In genomic region chr3:79015621-79016474, GRCm38 (mm10) we compare ENCODE assay signal across 19 mouse cellular contexts.
DNase-seq lines count a peak whose midpoint lies in the region; ATAC-seq and TF ChIP-seq lines count a peak whose summit lies in the region.
"Had no signal": no experiment of that assay in that cellular context is flagged by ENCODE, and none has a peak within 500 bp of the region (broad histone marks: within the 10 kb centered on the region; RNA-seq: fewer than 3 reads in every experiment).

No protein-coding gene starts in this region.

- H3K9me3 ChIP-seq in stomach, postnatal 0 days (ENCODE audit: control insufficient read depth, low read length): no peaks in the 10 kb centered on the region
- H3K9me3 ChIP-seq: embryonic facial prominence, embryonic 12.5 days; hindbrain, embryonic 13.5 days; midbrain, embryonic 12.5 days had no signal

- no peaks in the 10 kb centered on the region for H3K27me3 ChIP-seq in stomach, postnatal 0 days (ENCODE audit: control insufficient read depth, insufficient read depth, low read length)
- H3K27me3 ChIP-seq: embryonic facial prominence, embryonic 12.5 days; hindbrain, embryonic 13.5 days; midbrain, embryonic 12.5 days had no signal

- no peak for TF ChIP-seq CTCF in layer of hippocampus, adult 2 months (conservative IDR thresholded peaks at IDR 0.05)
- TF ChIP-seq CTCF in stomach, postnatal 0 days (IDR thresholded peaks at IDR 0.05; ENCODE audit: low read depth): no peak

- ATAC-seq in stomach, postnatal 0 days (ENCODE audit: low FRiP score, low TSS enrichment): no peak

- TF ChIP-seq EP300 in stomach, postnatal 0 days (optimal IDR thresholded peaks at IDR 0.05): no peak

- no peaks in the 10 kb centered on the region for H3K36me3 ChIP-seq in stomach, postnatal 0 days (ENCODE audit: control insufficient read depth, insufficient read depth, low read length)
- H3K36me3 ChIP-seq: embryonic facial prominence, embryonic 12.5 days; hindbrain, embryonic 13.5 days; midbrain, embryonic 12.5 days had no signal

- H3K9ac ChIP-seq in stomach, postnatal 0 days (ENCODE audit: low read length): no peak overlapping the region
- H3K9ac ChIP-seq: embryonic facial prominence, embryonic 12.5 days; hindbrain, embryonic 13.5 days; midbrain, embryonic 12.5 days had no signal

- no peaks in the 10 kb centered on the region for H3K4me1 ChIP-seq in stomach, postnatal 0 days (replicated peaks; ENCODE audit: control insufficient read depth, insufficient read depth)
- H3K4me1 ChIP-seq: embryonic facial prominence, embryonic 12.5 days; hindbrain, embryonic 13.5 days; midbrain, embryonic 12.5 days had no signal

- no peak overlapping the region for H3K4me3 ChIP-seq in layer of hippocampus, adult 2 months
- H3K4me3 ChIP-seq in stomach, postnatal 0 days (ENCODE audit: low read depth, low read length): no peak overlapping the region
- H3K4me3 ChIP-seq: embryonic facial prominence, embryonic 12.5 days; hindbrain, embryonic 13.5 days; midbrain, embryonic 12.5 days had no signal

- no peak overlapping the region for H3K4me2 ChIP-seq in stomach, postnatal 0 days (replicated peaks; ENCODE audit: low read depth)
- H3K4me2 ChIP-seq: embryonic facial prominence, embryonic 12.5 days; hindbrain, embryonic 13.5 days; midbrain, embryonic 12.5 days had no signal

- 82% methylated on average over 9 of the region's 9 CpGs for WGBS in stomach, postnatal 0 days

- peak overlapping the region; percentile 84 for H3K27ac ChIP-seq in layer of hippocampus, adult 2 months
- no peak overlapping the region for H3K27ac ChIP-seq in stomach, postnatal 0 days (replicated peaks)
- H3K27ac ChIP-seq: embryonic facial prominence, embryonic 12.5 days; hindbrain, embryonic 13.5 days; midbrain, embryonic 12.5 days had no signal

- peak; percentile 37 for DNase-seq in 3T3-L1 (ENCODE audit: low read depth, low spot score)
- DNase-seq in 416B (ENCODE audit: low read depth): peak; percentile 34
- peak; percentile 56 to 81 for DNase-seq in layer of hippocampus, adult 2 months (ENCODE audit: low spot score in 2 of 2)
- DNase-seq in left cerebral cortex, adult 9 months (ENCODE audit: low spot score in 2 of 2): peak; percentile 58 to 67
- DNase-seq in stomach, postnatal 0 days (ENCODE audit: low spot score): no peak
- DNase-seq in gastrocnemius, adult 18-20 months (ENCODE audit: low spot score): no peak
- no peak for DNase-seq in urinary bladder, postnatal 10 days (ENCODE audit: low spot score)
- DNase-seq in urinary bladder, postnatal 4 days (ENCODE audit: low spot score in 2 of 2): no peak
- DNase-seq: cerebellum, postnatal 36 days; heart, adult 11 months; kidney, adult 18-20 months; kidney, postnatal 36 days; liver; lung, adult 2 months; lung, postnatal 4 days; thymus, postnatal 25 days had no signal

Comparison
In these comparisons a context has a peak if more than half of its experiments do, and no peak if none do; other contexts are left out.
1. DNase-seq: peak in 3T3-L1 (single experiment), 416B (single experiment), layer of hippocampus, adult 2 months (2 of 2) and left cerebral cortex, adult 9 months (2 of 2); none in stomach, postnatal 0 days (single experiment), gastrocnemius, adult 18-20 months (single experiment), urinary bladder, postnatal 10 days (single experiment) and urinary bladder, postnatal 4 days (0 of 2).